Mouse (Mus musculus) MEL (cell line): ENCODE data around the gene Tmem104. TPM values are rescaled to one million over a fixed set of nuclear protein-coding genes. Genes with fewer than 3 reads are reported as not detected.

ENCODE experiments used
- DNase-seq: peaks from one replicate; pipeline ENCODE4 v3.0.0; 2011; ENCODE audit warnings: low read depth, low spot score
- H3K27ac ChIP-seq: 2 replicates; pipeline ENCODE4 v1.5.1; 2012; ENCODE audit warnings: low read depth, mild to moderate bottlenecking, control low read depth, low read length, moderate library complexity; ENCODE audit not compliant: control insufficient read depth
- H3K27me3 ChIP-seq, 2 experiments: fragments of 150-350 bp in 1 of 2; sonication (generic) in 1 of 2; 2 replicates each; pipeline ENCODE4 v1.6.1; 2012; ENCODE audit warnings: low read length in 2 of 2, mild to moderate bottlenecking in 2 of 2, improper control_type of control experiment in 1 of 2, moderate library complexity in 1 of 2; ENCODE audit not compliant: insufficient read depth in 2 of 2, control insufficient read depth in 1 of 2
- H3K36me3 ChIP-seq, 2 experiments: 2 replicates each; pipeline ENCODE4 v1.6.1; 2012 to 2014; ENCODE audit warnings: low read length in 2 of 2, improper control_type of control experiment in 1 of 2, inconsistent platforms in 1 of 2, mild to moderate bottlenecking in 1 of 2; ENCODE audit not compliant: insufficient read depth in 2 of 2, control insufficient read depth in 1 of 2
- H3K4me1 ChIP-seq, 2 experiments: fragments of 150-350 bp in 1 of 2; sonication (generic) in 1 of 2; 2 replicates each; pipeline ENCODE4 v1.6.1; 2012; ENCODE audit warnings: low read length in 2 of 2, improper control_type of control experiment in 1 of 2, mild to moderate bottlenecking in 1 of 2; ENCODE audit not compliant: insufficient read depth in 2 of 2, control insufficient read depth in 1 of 2
- H3K4me3 ChIP-seq, 2 experiments: fragments of 150-350 bp in 1 of 2; sonication (generic) in 1 of 2; 2 replicates each; pipeline ENCODE4 v1.5.1; 2012; ENCODE audit warnings: low read depth in 2 of 2, low read length in 2 of 2, mild to moderate bottlenecking in 2 of 2, moderate library complexity in 2 of 2, control low read depth in 1 of 2, improper control_type of control experiment in 1 of 2; ENCODE audit not compliant: control insufficient read depth in 1 of 2, insufficient read depth in 1 of 2
- H3K79me2 ChIP-seq: 2 replicates; pipeline ENCODE4 v1.6.1; 2012; ENCODE audit warnings: mild to moderate bottlenecking, low read length, moderate library complexity; ENCODE audit not compliant: control insufficient read depth, poor library complexity, insufficient read depth
- H3K9ac ChIP-seq: 2 replicates; pipeline ENCODE4 v1.6.1; 2012; ENCODE audit warnings: low read depth, mild to moderate bottlenecking, control low read depth, low read length, moderate library complexity; ENCODE audit not compliant: control insufficient read depth, poor library complexity, severe bottlenecking
- H3K9me3 ChIP-seq: fragments of 150-350 bp; sonication (generic); replicated peaks from 2 replicates; pipeline ENCODE4 v1.6.1; 2012; ENCODE audit warnings: mild to moderate bottlenecking, low read length, improper control_type of control experiment, moderate library complexity; ENCODE audit not compliant: insufficient read depth
- BHLHE40 ChIP-seq: IDR thresholded peaks from 2 replicates; pipeline ENCODE4 v1.6.1; 2012; ENCODE audit warnings: low read depth, mild to moderate bottlenecking, inconsistent platforms, low read length, improper control_type of control experiment, borderline replicate concordance
- CHD1 ChIP-seq: IDR thresholded peaks from 2 replicates; pipeline ENCODE4 v1.6.1; 2012; ENCODE audit warnings: low read depth, mild to moderate bottlenecking, inconsistent platforms, low read length, improper control_type of control experiment
- CHD2 ChIP-seq: IDR thresholded peaks from 2 replicates; pipeline ENCODE4 v1.6.1; 2011; ENCODE audit warnings: low read length, improper control_type of control experiment
- CTCF ChIP-seq, 3 experiments: IDR thresholded peaks in 2 of 3; conservative IDR thresholded peaks in 1 of 3; 2 replicates each; pipeline ENCODE4 v1.5.1; 2011 to 2012; ENCODE audit warnings: low read length in 3 of 3, low read depth in 2 of 3, mild to moderate bottlenecking in 2 of 3, improper control_type of control experiment in 1 of 3, inconsistent platforms in 1 of 3, mixed read lengths in 1 of 3, moderate library complexity in 1 of 3; ENCODE audit not compliant: control insufficient read depth in 1 of 3, insufficient read depth in 1 of 3, poor library complexity in 1 of 3, severe bottlenecking in 1 of 3
- ELF1 ChIP-seq: IDR thresholded peaks from 2 replicates; pipeline ENCODE4 v1.6.1; 2014; ENCODE audit warnings: low read depth, mild to moderate bottlenecking, inconsistent platforms, low read length, improper control_type of control experiment, moderate library complexity
- EP300 ChIP-seq, 2 experiments: IDR thresholded peaks; 2 replicates each; pipeline ENCODE4 v1.6.1; 2011; ENCODE audit warnings: improper control_type of control experiment in 2 of 2, low read length in 2 of 2, low read depth in 1 of 2, mild to moderate bottlenecking in 1 of 2
- GATA1 ChIP-seq: IDR thresholded peaks from 2 replicates; pipeline ENCODE4 v1.6.1; 2011; ENCODE audit warnings: low read depth, low read length, improper control_type of control experiment
- JUND ChIP-seq: IDR thresholded peaks from 2 replicates; pipeline ENCODE4 v1.6.1; 2011; ENCODE audit warnings: low read depth, mild to moderate bottlenecking, improper control_type of control experiment, low read length
- KAT2A ChIP-seq: conservative IDR thresholded peaks from 2 replicates; pipeline ENCODE4 v1.6.1; 2012; ENCODE audit warnings: low read depth, low read length, improper control_type of control experiment, inconsistent platforms
- MAZ ChIP-seq: IDR thresholded peaks from 2 replicates; pipeline ENCODE4 v1.6.1; 2012; ENCODE audit warnings: low read depth, mild to moderate bottlenecking, inconsistent platforms, low read length, improper control_type of control experiment
- MXI1 ChIP-seq: IDR thresholded peaks from 2 replicates; pipeline ENCODE4 v1.6.1; 2011; ENCODE audit warnings: mild to moderate bottlenecking, low read depth, low read length, improper control_type of control experiment
- MYC ChIP-seq: IDR thresholded peaks from 2 replicates; pipeline ENCODE4 v1.6.1; 2011; ENCODE audit warnings: low read depth, mild to moderate bottlenecking, low read length, improper control_type of control experiment, moderate library complexity
- NELFE ChIP-seq: IDR thresholded peaks from 2 replicates; pipeline ENCODE4 v1.6.1; 2011; ENCODE audit warnings: low read depth, low read length, improper control_type of control experiment
- NRF1 ChIP-seq: IDR thresholded peaks from 2 replicates; pipeline ENCODE4 v1.6.1; 2014; ENCODE audit warnings: low read depth, mild to moderate bottlenecking, inconsistent platforms, low read length, improper control_type of control experiment, moderate library complexity; ENCODE audit not compliant: poor library complexity, insufficient read depth, severe bottlenecking
- POLR2A ChIP-seq, 2 experiments: IDR thresholded peaks; 2 replicates each; pipeline ENCODE4 v1.6.1; 2011 to 2012; ENCODE audit warnings: low read length in 2 of 2, mild to moderate bottlenecking in 2 of 2, control low read depth in 1 of 2, improper control_type of control experiment in 1 of 2, low read depth in 1 of 2, moderate library complexity in 1 of 2; ENCODE audit not compliant: control insufficient read depth in 1 of 2, insufficient read depth in 1 of 2, poor library complexity in 1 of 2
- POLR2AphosphoS2 ChIP-seq: IDR thresholded peaks from 2 replicates; pipeline ENCODE4 v1.6.1; 2011; ENCODE audit warnings: low read length, improper control_type of control experiment
- RAD21 ChIP-seq: IDR thresholded peaks from 2 replicates; pipeline ENCODE4 v1.6.1; 2011; ENCODE audit warnings: mild to moderate bottlenecking, low read depth, low read length, improper control_type of control experiment
- RCOR1 ChIP-seq: IDR thresholded peaks from 2 replicates; pipeline ENCODE4 v1.6.1; 2012; ENCODE audit warnings: low read depth, mild to moderate bottlenecking, inconsistent platforms, low read length, improper control_type of control experiment
- SIN3A ChIP-seq: IDR thresholded peaks from 2 replicates; pipeline ENCODE4 v1.6.1; 2012; ENCODE audit warnings: low read length, improper control_type of control experiment, inconsistent platforms
- SMC3 ChIP-seq: IDR thresholded peaks from 2 replicates; pipeline ENCODE4 v1.6.1; 2011; ENCODE audit warnings: low read depth, low read length, improper control_type of control experiment
- TBP ChIP-seq: IDR thresholded peaks from 2 replicates; pipeline ENCODE4 v1.8.0; 2011; ENCODE audit warnings: low read depth, low read length, improper control_type of control experiment
- TCF12 ChIP-seq: IDR thresholded peaks from 2 replicates; pipeline ENCODE4 v1.6.1; 2014; ENCODE audit warnings: low read depth, mild to moderate bottlenecking, inconsistent platforms, low read length, improper control_type of control experiment, moderate library complexity
- USF1 ChIP-seq: IDR thresholded peaks from 2 replicates; pipeline ENCODE4 v1.6.1; 2014; ENCODE audit warnings: low read depth, mild to moderate bottlenecking, inconsistent platforms, low read length, improper control_type of control experiment, moderate library complexity
- ZC3H11A ChIP-seq: IDR thresholded peaks from 2 replicates; pipeline ENCODE4 v1.6.1; 2012; ENCODE audit warnings: low read depth, mild to moderate bottlenecking, inconsistent platforms, low read length, improper control_type of control experiment
- ZMIZ1 ChIP-seq: IDR thresholded peaks from 2 replicates; pipeline ENCODE4 v1.6.1; 2012; ENCODE audit warnings: low read depth, mild to moderate bottlenecking, inconsistent platforms, low read length, improper control_type of control experiment, moderate library complexity
- ZNF384 ChIP-seq: IDR thresholded peaks from 2 replicates; pipeline ENCODE4 v1.6.1; 2012; ENCODE audit warnings: low read depth, mild to moderate bottlenecking, inconsistent platforms, low read length, improper control_type of control experiment
- polyA plus RNA-seq, 2 experiments: library from polyadenylated mRNA; stranded (reverse) in 1 of 2; unstranded in 1 of 2; fragments of >175 nt in 1 of 2; fragments of >200 nt in 1 of 2; gene quantifications; 2 replicates each; pipeline versions ENCODE4 v1.2.1 to v1.2.4; 2012; ENCODE audit warnings: low replicate concordance in 2 of 2, low read depth in 1 of 2; ENCODE audit not compliant: insufficient read length in 2 of 2, insufficient read depth in 1 of 2, missing spikeins in 1 of 2
- total RNA-seq: library from RNA; depleted of rRNA; stranded (reverse); fragments of 300-350 nt; gene quantifications from 2 replicates; pipeline ENCODE4 v1.2.3, GENCODE M21; 2012

Tmem104 gene
- total and polyA plus RNA-seq, 3 experiments = 21.9 to 24.8 TPM; not detected in 1

DNA sequence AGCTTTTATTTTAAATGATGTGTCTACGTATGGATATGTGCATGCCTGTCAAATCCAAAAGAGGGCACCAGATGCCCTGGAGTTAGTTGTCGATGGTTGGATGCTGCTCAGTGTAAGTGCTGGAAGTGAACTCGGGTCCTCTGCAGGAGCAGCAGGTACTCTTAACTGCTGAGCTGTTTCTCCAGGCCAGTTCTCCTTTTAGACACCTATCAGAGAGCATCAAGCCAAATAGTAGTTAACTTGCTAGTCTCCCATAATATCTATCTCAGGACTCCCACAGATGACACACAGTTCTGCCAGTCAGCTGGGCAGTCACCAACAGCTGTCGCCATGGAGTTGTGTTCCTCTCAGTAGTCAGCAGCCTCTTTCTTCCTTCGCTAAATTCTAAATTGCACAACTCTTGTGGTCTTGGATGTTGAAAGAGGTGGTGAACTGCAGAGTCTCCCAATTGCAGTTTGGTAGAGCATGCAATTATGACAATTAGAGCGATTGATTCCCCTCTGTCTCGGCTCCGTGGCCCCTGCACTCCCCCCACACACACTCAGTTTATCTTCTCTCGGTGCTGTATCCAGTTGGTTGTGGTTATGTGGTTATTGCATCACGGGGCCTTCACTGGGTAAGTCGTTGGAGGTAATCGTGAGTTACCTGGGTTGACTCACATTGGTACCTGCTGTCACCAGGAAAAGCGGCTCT lies 1.4 kb downstream of the Tmem104 start (continued):
- TF ChIP-seq CTCF (IDR thresholded peaks at IDR 0.05 in 2 of 3, conservative IDR thresholded peaks at IDR 0.05 in 1 of 3; ENCODE audit: control insufficient read depth in 1 of 3, insufficient read depth in 1 of 3, low read depth in 2 of 3, low read length in 3 of 3, poor library complexity in 1 of 3, severe bottlenecking in 1 of 3) = peak in 2 of 3 experiments; percentile 15 to 45; a peak in 3 of 6 replicates
- no peak for TF ChIP-seq ZMIZ1
- TF ChIP-seq RCOR1 = peak; percentile 48; the same call in 1 of the 2 replicates
- no peak for TF ChIP-seq ELF1
- TF ChIP-seq NRF1 = no peak
- TF ChIP-seq JUND = no peak
- no peak for TF ChIP-seq POLR2AphosphoS2
- TF ChIP-seq GATA1 = peak; percentile 44; the same call in 1 of the 2 replicates
- peak; percentile 50; the same call in 1 of the 2 replicates for TF ChIP-seq BHLHE40
- no peak; a peak in 1 of 4 replicates for TF ChIP-seq POLR2A (IDR thresholded peaks at IDR 0.05; ENCODE audit: control insufficient read depth in 1 of 2, insufficient read depth in 1 of 2, low read depth in 1 of 2, low read length in 2 of 2, poor library complexity in 1 of 2)
- peak; percentile 3; the same call in 1 of the 2 replicates for TF ChIP-seq ZC3H11A
- TF ChIP-seq CHD1 = no peak
- TF ChIP-seq NELFE = no peak
- no peak for TF ChIP-seq ZNF384
- peak; percentile 96 for TF ChIP-seq SIN3A
- peak; percentile 27; the same call in 1 of the 2 replicates for TF ChIP-seq SMC3
- TF ChIP-seq, all 39 proteins: peak for 15

DNA sequence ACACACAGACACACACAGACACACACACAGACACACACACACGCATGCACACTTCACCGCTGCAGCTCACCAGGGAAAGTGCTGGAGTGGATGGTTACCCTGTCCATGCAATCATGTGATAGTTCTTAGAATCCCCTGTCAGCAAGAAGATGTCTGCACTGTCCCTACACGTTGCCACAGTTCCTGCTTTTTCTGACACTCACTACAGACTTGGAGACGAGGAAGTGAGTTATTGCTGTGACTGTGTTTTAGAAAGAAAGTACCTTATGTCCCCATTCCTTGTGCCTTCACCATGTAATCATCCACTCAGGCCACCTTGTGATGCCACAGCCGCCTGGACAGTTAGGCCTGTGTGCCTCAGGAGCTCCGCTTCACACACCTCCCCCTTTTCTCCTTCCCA lies 2.0 kb downstream of the Tmem104 start:
- Histone ChIP-seq H3K4me3 (peak overlapping the region; percentile 7 to 93; a peak in 3 of 4 replicates), H3K4me1 (peaks cover 24 to 45% of the 10 kb centered on the region in 2 experiments), H3K36me3 (peaks cover 6 to 52% of the 10 kb centered on the region in 2 experiments), H3K79me2 (peaks cover 31% of the 10 kb centered on the region), H3K27me3 (no peaks in the 10 kb centered on the region), H3K9ac (peak overlapping the region; percentile 87), H3K9me3 (no peaks in the 10 kb centered on the region), H3K27ac (peak overlapping the region; percentile 84)
- peak in 1 of 2 experiments; percentile 1; a peak in 1 of 4 replicates for TF ChIP-seq EP300 (IDR thresholded peaks at IDR 0.05; ENCODE audit: low read depth in 1 of 2, low read length in 2 of 2)
- 0 out of 2 replicates have a peak, but pooled peaks have one; percentile 18 for TF ChIP-seq CHD1
- TF ChIP-seq RCOR1 = no peak
- DNase-seq = peak; percentile 62

DNA sequence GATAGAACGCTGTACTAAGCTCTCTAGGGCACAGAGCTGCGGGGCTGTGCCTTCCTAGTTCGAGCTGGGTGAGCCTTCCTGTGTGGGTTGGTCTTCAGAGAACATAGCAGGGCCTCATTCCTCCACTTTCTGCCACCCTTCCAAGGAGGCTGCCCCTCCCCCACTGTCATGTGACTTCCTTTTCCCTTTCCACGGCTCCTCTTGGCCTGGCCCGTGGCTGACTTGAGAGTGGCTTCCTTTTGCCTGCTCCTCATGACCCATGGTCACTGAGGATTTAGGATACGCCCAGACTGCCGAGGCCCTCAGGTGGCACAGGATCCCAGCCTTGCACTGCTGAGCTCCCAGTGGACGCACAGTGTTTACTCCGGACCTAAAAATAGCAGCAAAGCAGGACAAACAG lies 4.9 kb downstream of the Tmem104 start:
- no peaks in the 10 kb centered on the region for H3K27me3 ChIP-seq
- no peak overlapping the region for H3K4me3 ChIP-seq
- H3K4me1 ChIP-seq = peaks cover 39 to 53% of the 10 kb centered on the region in 2 experiments
- H3K9ac ChIP-seq = peak overlapping the region; percentile 43
- no peaks in the 10 kb centered on the region for H3K9me3 ChIP-seq
- DNase-seq = peak; percentile 58
- H3K27ac ChIP-seq = peak overlapping the region; percentile 69
- peaks cover 33% of the 10 kb centered on the region for H3K79me2 ChIP-seq
- H3K36me3 ChIP-seq = peaks cover 6 to 59% of the 10 kb centered on the region in 2 experiments
- TF ChIP-seq NRF1 (no peak), ZMIZ1 (no peak), MXI1 (0 out of 2 replicates have a peak, but pooled peaks have one; percentile 21), MYC (peak; percentile 29; the same call in 1 of the 2 replicates), BHLHE40 (peak; percentile 71; the same call in 1 of the 2 replicates), TBP (no peak), RCOR1 (no peak), USF1 (peak; percentile 96), RAD21 (no peak), MAZ (no peak), KAT2A (no peak), CHD2 (peak; percentile 51; the same call in 1 of the 2 replicates), EP300 (IDR thresholded peaks at IDR 0.05; ENCODE audit: low read depth in 1 of 2, low read length in 2 of 2) (peak in 1 of 2 experiments; percentile 50; a peak in 1 of 4 replicates), SIN3A (peak; percentile 41; the same call in 1 of the 2 replicates), JUND (no peak), POLR2AphosphoS2 (no peak), TCF12 (no peak), NELFE (no peak)
